Mouse (Mus musculus) forebrain, embryonic 15.5 days (tissue): ENCODE measurements at regions not wholly inside any gene's neighbourhood (a gene's known extent, or its start where the extent isn't known, plus 50 kb on each side); places are given as distances from the start of the nearest gene placed in this dataset.

Source experiments
- ATAC-seq: fragments of 200-750 bp; cut with Nextera tagmentation; replicated peaks from 2 replicates; pipeline ENCODE4 v1.8.0; 2017; ENCODE audit warnings: mild to moderate bottlenecking, moderate TSS enrichment, moderate library complexity
- H3K27ac ChIP-seq: fragments of 300-500 bp; sonication (generic); replicated peaks from 2 replicates; pipeline ENCODE4 v1.5.1; 2015; ENCODE audit warnings: mild to moderate bottlenecking, inconsistent platforms
- H3K27me3 ChIP-seq: fragments of 300-500 bp; sonication (generic); 2 replicates; pipeline ENCODE4 v1.6.1; 2015; ENCODE audit warnings: inconsistent platforms
- H3K36me3 ChIP-seq: fragments of 300-500 bp; sonication (generic); 2 replicates; pipeline ENCODE4 v1.6.1; 2015; ENCODE audit warnings: mild to moderate bottlenecking, inconsistent platforms
- H3K4me1 ChIP-seq: fragments of 300-500 bp; sonication (generic); 2 replicates; pipeline ENCODE4 v1.6.1; 2015; ENCODE audit warnings: inconsistent platforms
- H3K4me2 ChIP-seq: fragments of 300-500 bp; sonication (generic); replicated peaks from 2 replicates; pipeline ENCODE4 v1.6.1; 2015; ENCODE audit warnings: mild to moderate bottlenecking, inconsistent platforms
- H3K4me3 ChIP-seq: fragments of 300-500 bp; sonication (generic); 2 replicates; pipeline ENCODE4 v1.5.1; 2015; ENCODE audit warnings: mild to moderate bottlenecking, inconsistent platforms
- H3K9ac ChIP-seq: fragments of 300-500 bp; sonication (generic); replicated peaks from 2 replicates; pipeline ENCODE4 v1.6.1; 2015; ENCODE audit warnings: mild to moderate bottlenecking, inconsistent platforms
- H3K9me3 ChIP-seq: fragments of 300-500 bp; sonication (generic); 2 replicates; pipeline ENCODE4 v1.6.1; 2016; ENCODE audit warnings: inconsistent platforms
- WGBS: fragments of 180-500 bp; shearing (Covaris S2); methylation state at CpG from one replicate; pipeline ENCODE4 v1.1.7; 2015; ENCODE audit warnings: mixed read lengths; 5-methylcytosine and 5-hydroxymethylcytosine counted together

DNA sequence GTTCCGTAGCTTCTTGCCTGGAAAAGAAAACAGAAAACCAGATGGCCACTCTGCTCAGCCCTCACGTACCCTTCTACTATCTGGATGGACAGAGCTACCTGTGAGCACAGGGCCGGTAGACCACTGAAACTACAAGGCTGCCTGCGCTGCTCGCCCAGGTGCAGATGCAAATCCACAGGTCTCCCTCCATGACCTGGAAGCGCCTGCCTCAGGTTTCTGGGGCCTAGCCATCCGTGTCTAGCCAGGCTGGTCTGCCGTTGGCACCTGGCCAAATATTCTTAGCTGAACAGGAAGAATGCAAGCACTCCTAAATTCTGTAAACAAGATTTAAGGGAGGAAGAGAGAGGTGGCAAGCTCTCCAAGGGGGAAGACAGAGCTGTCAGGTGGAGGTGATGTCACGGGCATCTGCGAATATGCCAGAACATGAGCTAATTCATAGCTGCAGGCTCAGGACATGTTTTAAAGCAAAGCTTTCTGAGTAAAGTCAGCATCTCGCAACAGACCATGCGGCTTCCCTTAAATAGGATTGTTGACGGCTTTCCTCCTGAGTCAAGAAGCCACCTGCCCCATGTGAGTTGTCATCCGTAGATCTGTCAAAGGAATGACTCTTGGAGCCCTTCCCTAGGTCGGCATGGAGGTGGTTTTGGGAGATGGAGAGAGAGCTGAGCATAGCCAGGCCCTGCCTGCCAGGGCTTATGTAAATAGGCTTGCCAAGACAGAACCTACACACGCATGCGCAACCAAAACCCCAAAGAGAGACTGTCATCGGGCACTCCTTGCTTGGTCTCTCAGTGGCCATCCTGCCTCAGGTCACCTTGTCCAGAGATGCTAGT lies 76.8 kb upstream of the Synm start:
- no peaks in the 10 kb centered on the region for H3K36me3 ChIP-seq
- H3K27me3 ChIP-seq: no peaks in the 10 kb centered on the region
- 0 out of 2 replicates have a peak, but pooled peaks cover 4% of the 10 kb centered on the region for H3K9me3 ChIP-seq
- 82% methylated on average over 18 of the region's 18 CpGs for WGBS
- no peak overlapping the region for H3K4me3 ChIP-seq
- no peak overlapping the region for H3K9ac ChIP-seq
- H3K4me1 ChIP-seq: peaks cover 4% of the 10 kb centered on the region; the same call in 1 of the 2 replicates
- ATAC-seq: no peak
- H3K4me2 ChIP-seq: no peak overlapping the region
- H3K27ac ChIP-seq: no peak overlapping the region

DNA sequence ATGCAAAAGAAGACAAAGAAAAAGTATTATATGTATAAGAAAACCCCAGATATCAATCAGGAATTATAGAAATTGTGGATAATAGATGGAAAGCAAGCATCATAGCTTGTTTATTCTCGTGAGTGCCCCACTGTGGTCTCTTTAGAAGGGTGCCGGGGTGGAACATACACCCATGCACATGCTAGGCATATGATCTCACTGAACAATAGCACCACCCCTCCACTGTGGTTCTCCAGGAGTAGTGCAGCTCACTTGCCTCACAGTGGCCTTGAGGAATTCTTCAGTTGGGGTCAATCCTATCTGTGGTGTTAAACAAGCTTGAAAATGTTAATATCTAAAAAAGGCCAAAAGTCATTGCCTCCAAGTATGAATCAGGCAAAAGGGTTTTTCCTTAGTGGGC lies 72.2 kb upstream of the Synm start:
- no peak for ATAC-seq
- Histone ChIP-seq H3K4me2 (no peak overlapping the region), H3K9me3 (0 out of 2 replicates have a peak, but pooled peaks cover 4% of the 10 kb centered on the region), H3K27ac (no peak overlapping the region), H3K4me3 (no peak overlapping the region), H3K4me1 (peaks cover 4% of the 10 kb centered on the region; the same call in 1 of the 2 replicates), H3K36me3 (no peaks in the 10 kb centered on the region), H3K9ac (no peak overlapping the region), H3K27me3 (no peaks in the 10 kb centered on the region)
- 80% methylated on average over 2 of the region's 2 CpGs for WGBS

- Histone ChIP-seq H3K4me3 (no peak overlapping the region), H3K27me3 (no peaks in the 10 kb centered on the region), H3K9me3 (no peaks in the 10 kb centered on the region), H3K36me3 (no peaks in the 10 kb centered on the region), H3K4me2 (no peak overlapping the region), H3K4me1 (peaks cover 5% of the 10 kb centered on the region; the same call in 1 of the 2 replicates), H3K9ac (no peak overlapping the region), H3K27ac (no peak overlapping the region)
- WGBS: 20% methylated on average over 12 of the region's 12 CpGs
- ATAC-seq: no peak
These were observed 67.8 kb upstream of the Synm start for GRCm38 (mm10) chr7:67827386-67827785.

DNA sequence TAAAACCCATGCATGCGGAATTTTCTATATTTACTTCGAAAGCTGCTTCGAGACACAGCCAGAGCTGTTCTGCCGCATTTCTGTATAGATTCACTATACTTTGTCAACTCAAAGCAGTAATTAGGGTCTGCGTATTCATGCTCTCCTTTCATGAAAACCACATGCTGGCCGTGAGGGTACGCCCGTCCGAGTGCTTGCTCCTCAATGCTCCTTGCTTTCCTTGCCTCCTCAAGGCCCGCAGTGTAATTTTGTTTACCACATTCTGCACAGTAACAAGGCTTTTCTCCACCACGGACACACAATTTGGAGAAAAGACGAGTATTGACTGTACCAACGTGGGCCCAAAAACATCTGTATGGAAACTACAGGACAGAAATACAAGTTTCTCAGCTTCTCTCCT lies 67.4 kb upstream of the Synm start:
- peaks cover 5% of the 10 kb centered on the region; the same call in 1 of the 2 replicates for H3K4me1 ChIP-seq
- WGBS: 29% methylated on average over 13 of the region's 13 CpGs
- no peaks in the 10 kb centered on the region for H3K27me3 ChIP-seq
- no peak overlapping the region for H3K4me3 ChIP-seq
- no peak overlapping the region for H3K27ac ChIP-seq
- no peaks in the 10 kb centered on the region for H3K9me3 ChIP-seq
- no peak overlapping the region for H3K4me2 ChIP-seq
- no peak overlapping the region for H3K9ac ChIP-seq
- ATAC-seq: no peak
- no peaks in the 10 kb centered on the region for H3K36me3 ChIP-seq

GRCm38 (mm10) chr7:67826368-67826767 lies 66.8 kb upstream of the Synm start:
- Histone ChIP-seq H3K4me2 (no peak overlapping the region), H3K4me1 (peaks cover 5% of the 10 kb centered on the region; the same call in 1 of the 2 replicates), H3K4me3 (no peak overlapping the region), H3K9me3 (no peaks in the 10 kb centered on the region), H3K9ac (no peak overlapping the region), H3K27me3 (no peaks in the 10 kb centered on the region), H3K36me3 (no peaks in the 10 kb centered on the region), H3K27ac (no peak overlapping the region)
- ATAC-seq: no peak
- 73% methylated on average over 6 of the region's 6 CpGs for WGBS

DNA sequence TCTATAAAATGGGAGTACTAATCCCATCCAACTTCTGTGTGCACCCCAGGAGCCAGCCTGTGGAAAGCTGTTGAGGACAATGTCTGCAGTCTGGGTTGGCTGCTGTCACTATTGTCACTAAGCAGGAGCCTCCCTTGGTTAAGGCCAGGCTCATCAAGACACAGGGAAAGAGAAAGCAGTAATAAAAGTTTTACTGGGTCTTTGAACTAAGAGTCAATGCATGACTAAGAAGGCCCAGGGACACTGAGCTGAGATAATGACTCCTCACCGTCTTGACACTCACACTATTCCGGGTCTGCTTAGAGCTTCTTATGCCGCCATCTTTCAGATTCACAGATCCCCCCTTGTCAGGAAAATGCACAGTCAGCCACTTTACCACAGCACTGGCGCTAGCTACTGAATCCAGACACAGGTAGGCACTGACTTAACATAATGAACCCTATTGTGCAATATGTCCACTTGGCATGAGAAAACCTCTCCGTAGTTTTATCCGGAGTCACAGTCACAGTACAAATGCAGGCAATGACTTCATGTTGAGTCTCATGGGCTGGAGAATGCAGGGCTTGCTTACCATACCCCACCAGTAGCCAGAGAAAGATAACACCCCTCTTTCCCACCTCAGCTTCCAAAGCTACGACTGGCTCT lies 66.2 kb upstream of the Synm start:
- 82% methylated on average over 7 of the region's 7 CpGs for WGBS
- Histone ChIP-seq H3K27me3 (no peaks in the 10 kb centered on the region), H3K9ac (no peak overlapping the region), H3K4me1 (peaks cover 5% of the 10 kb centered on the region; the same call in 1 of the 2 replicates), H3K27ac (no peak overlapping the region), H3K9me3 (no peaks in the 10 kb centered on the region), H3K4me2 (no peak overlapping the region), H3K36me3 (no peaks in the 10 kb centered on the region), H3K4me3 (no peak overlapping the region)
- ATAC-seq: no peak

DNA sequence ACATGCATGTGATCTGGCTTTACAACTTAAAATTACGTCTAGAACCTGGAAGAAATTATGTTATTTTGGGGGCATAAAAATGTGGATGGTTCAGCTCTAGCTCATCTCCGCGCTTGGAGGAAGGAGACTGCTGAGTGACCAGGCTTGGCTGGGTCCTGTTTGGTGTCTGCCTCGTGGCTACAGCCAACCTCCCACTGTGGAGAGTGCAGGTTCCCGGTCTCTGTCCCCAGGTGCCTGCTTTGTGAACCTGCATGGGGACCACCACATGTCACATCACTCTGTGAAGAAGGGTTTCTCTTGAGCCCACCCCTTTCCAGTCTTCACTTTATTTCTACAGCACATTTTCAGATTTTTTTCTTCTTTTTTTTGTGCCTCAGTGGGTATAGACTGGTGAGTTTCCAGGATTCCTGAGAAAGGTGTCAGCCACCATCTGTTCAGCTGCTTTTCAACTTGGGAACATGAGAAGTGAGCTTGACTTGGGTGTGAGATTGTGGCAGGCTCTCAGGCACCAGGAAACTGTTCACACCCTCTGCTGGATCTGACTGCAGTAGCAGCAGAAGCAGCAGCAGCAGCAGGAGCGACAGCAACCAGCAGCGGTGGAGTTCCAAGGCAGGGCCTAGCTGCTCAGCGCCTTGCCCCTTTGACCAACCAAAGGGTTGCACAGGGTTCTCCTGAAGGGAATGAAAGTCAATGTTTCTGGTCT lies 64.6 kb upstream of the Synm start:
- ATAC-seq: no peak; the same call in 1 of the 2 replicates
- H3K4me2 ChIP-seq: no peak overlapping the region
- no peak overlapping the region for H3K4me3 ChIP-seq
- peaks cover 5% of the 10 kb centered on the region; the same call in 1 of the 2 replicates for H3K4me1 ChIP-seq
- WGBS: 63% methylated on average over 8 of the region's 8 CpGs
- no peaks in the 10 kb centered on the region for H3K27me3 ChIP-seq
- H3K9ac ChIP-seq: no peak overlapping the region
- H3K36me3 ChIP-seq: no peaks in the 10 kb centered on the region
- H3K9me3 ChIP-seq: no peaks in the 10 kb centered on the region
- peak overlapping the region; percentile 42; the same call in 1 of the 2 replicates for H3K27ac ChIP-seq

- 98% methylated on average over 5 of the region's 5 CpGs for WGBS
- Histone ChIP-seq H3K4me2 (no peak overlapping the region), H3K36me3 (no peaks in the 10 kb centered on the region), H3K9me3 (no peaks in the 10 kb centered on the region), H3K4me1 (peaks cover 4% of the 10 kb centered on the region; the same call in 1 of the 2 replicates), H3K27ac (no peak overlapping the region), H3K9ac (no peak overlapping the region), H3K4me3 (no peak overlapping the region), H3K27me3 (no peaks in the 10 kb centered on the region)
- no peak for ATAC-seq
These were observed 60.0 kb upstream of the Synm start for GRCm38 (mm10) chr7:67819551-67819950.

DNA sequence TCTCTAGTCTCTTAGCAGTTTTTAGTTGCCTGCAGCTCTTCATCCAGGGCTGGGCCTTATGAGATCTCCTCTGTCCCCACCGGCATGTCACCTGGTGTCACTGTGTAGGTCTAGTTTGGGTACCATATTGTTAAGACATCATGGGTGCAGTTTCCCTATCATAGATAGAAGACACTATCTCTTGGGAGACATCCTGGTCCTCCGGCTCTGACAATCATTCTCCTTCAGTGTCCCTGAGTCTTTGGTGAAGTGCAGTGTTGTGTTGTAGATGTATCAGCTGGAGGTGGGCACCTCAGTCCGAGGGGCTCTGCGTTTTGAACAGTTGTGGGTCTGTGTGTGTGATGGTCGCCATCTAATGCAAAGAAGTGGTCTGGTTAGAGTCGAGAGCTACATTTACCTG lies 58.0 kb upstream of the Synm start:
- H3K4me1 ChIP-seq: no peaks in the 10 kb centered on the region
- no peak overlapping the region for H3K27ac ChIP-seq
- WGBS: 92% methylated on average over 6 of the region's 6 CpGs
- H3K9ac ChIP-seq: no peak overlapping the region
- H3K4me2 ChIP-seq: no peak overlapping the region
- H3K9me3 ChIP-seq: no peaks in the 10 kb centered on the region
- H3K36me3 ChIP-seq: no peaks in the 10 kb centered on the region
- H3K27me3 ChIP-seq: no peaks in the 10 kb centered on the region
- ATAC-seq: no peak
- H3K4me3 ChIP-seq: no peak overlapping the region

DNA sequence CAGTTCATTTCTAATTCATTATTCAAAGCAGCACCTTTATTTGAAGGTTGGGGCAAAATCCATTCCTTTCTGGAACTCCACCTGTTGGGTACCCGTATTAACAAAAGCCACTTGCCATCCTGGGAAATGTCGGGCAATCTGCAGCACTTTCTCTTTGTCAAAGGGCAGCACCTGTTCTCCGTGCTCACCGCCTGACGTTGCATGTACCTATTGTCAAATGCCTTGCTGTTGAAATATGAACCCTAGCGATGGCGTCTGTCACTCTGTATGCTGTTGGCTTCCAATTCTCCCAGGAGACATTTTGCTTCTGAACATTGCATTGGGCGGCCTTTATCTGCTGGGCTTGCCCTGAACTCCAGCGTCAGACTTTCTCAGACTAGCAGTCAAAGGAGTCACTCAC lies 55.3 kb upstream of the Synm start:
- WGBS: 76% methylated on average over 9 of the region's 9 CpGs
- Histone ChIP-seq H3K27ac (no peak overlapping the region), H3K9ac (no peak overlapping the region), H3K4me1 (no peaks in the 10 kb centered on the region), H3K4me2 (no peak overlapping the region), H3K27me3 (no peaks in the 10 kb centered on the region), H3K9me3 (no peaks in the 10 kb centered on the region), H3K4me3 (no peak overlapping the region), H3K36me3 (no peaks in the 10 kb centered on the region)
- ATAC-seq: no peak
